Mouse (Mus musculus) mature B cell (primary cell): ENCODE measurements at regions not wholly inside any gene's neighbourhood (a gene's known extent, or its start where the extent isn't known, plus 50 kb on each side); places are given as distances from the start of the nearest gene placed in this dataset.

Experiments
- in situ Hi-C: fragments of 300-500 bp; cut with MboI; formaldehyde crosslinking; loops from 2 replicates; pipeline ENCODE4 v1.14.3; 2019

DNA sequence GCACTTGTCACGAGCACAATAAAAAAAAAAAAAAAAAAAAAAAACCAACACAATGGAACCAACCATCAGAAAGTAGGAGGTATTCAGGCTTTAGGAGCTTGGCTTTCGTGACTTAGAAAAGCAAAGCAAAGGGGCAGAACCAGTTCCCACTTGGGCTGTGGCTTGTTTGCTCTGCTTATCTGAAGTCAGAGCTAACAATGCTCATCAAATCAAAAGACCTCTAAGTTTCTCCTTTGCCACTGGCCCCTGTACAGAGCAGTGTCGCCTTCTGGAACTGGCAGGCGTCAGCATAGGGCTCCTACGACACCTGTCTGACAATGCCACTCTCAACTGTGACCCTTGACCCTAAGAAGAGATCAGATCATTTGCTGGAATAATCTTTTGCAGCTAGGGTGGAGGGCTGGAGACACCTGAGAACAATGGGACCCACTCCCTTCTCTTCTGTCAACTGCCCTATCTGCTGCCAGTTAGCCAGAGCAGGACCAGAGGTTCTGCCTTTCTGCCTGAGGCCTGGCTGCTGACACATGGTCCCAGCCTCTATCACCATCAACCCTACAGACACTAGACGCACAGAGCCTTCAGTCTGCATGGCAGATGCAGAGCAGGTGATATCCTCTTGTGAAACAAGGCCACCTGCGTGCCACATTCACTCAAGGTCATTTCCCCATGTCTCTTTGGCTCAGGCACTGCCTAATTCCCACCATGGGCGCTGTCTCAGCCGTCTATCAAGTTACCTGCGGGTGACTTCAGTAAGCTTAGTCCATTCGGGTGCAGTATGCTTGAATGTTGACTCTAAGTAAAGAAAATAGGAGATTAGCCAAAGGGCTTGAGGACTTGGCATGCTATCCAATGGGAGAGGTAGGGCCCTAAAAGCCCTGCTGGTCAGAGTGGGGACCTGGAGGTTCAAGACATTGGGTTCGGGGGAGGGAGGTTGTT lies 136.1 kb upstream of the Zfp703 start:
- in situ Hi-C loops: no loop called here

DNA sequence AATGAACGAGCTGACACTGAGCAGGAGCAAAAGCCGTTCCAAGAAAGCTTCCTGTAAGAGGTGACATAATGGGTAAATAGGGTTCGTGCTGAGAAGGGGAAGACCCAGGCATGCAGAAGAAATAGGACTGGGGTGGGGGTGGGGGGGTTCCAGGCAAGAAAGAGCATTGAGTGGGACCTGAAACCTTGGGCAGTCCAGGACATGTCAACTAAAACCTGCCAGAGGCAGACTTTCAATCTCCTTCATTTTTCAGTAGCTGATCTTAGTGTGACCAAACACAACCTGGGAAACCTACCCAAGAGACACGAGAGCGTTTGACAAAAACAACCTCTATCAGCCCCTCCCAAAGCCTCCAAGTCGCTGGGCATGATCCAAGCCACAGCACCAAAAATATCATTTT lies 133.4 kb upstream of the Zfp703 start:
- in situ Hi-C loops: no loop called here

DNA sequence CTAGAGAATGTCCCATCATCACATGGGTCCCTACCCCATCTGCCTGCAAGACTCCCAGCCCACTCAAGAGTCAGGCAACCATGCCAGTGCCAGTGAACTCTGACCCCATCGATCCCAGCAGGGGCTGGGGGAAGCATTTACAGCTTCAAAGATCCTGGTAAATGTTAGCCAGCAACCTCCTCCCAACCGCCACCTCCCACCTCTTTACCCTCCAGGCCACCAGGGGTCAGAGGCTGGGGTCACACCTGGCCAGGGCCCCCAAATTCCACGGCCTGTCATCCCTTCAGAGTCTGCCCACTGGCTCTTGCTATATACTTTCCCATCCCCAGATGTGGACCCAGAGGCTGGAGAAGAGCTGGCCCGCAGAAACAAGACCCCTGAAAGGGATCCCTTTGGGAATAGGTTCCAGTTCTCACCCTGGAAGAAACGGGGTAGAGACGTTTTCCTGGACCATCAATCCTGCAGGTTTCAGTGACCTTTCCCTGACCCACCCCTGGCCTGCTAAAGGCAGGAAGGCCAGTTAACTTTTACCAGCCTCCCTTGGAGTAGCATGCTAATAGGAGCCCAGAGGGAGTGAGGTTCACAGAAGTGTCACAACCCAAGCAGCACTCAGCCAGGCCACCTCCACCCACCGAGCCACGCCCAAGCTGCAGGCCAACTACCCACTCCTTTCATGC lies 132.9 kb upstream of the Zfp703 start:
- in situ Hi-C loops: no loop called here

DNA sequence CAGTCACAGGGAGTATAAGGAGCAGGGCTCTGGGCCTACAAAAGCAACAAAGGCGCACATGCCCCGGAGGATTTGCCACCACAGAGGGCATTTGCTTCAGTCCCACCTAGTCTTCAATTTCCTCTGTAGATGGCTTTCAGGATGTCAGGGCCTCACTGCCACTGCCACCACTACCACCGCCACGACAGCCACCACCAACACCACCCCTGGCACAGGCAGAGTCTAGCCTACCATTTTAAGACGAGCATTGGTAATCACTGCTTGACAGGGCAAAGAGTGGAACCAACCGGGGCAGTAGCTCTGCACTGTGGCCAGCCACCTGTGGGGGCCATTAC lies 132.3 kb upstream of the Zfp703 start:
- in situ Hi-C loops: no loop called here

DNA sequence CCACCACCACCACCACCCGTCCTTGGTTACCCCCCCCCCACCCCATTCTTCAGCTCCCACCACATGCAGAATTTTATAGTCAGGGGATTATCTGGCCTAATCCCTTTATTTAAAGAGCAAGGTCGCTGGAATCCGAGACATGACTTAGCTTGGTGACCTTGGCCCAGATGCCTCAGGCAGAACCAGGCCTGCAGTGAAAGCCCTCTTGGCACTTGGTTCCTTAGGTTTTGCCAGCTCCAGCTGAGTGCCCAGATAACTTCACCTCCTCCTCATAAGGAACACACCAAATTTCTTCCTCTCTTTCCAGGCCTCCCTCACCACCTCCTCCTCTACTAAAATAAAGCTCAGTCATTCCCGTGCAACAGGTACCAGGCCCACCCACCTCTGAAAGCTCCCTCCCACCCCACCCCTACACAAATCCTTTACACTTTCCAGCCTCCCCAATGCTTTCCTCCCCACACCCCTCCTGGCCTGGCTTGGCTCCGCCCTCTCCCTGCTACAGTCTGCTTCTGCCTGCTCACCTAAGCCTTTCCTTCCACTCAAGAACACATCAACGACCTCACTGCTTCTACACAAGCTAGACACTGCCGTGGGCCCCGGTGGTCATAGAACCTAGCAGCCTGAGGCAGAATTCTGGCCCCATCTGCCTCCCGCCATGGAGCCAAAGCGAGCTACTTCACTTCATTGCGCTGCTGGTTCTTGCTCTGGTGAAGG lies 131.5 kb upstream of the Zfp703 start:
- in situ Hi-C loops: no loop called here

DNA sequence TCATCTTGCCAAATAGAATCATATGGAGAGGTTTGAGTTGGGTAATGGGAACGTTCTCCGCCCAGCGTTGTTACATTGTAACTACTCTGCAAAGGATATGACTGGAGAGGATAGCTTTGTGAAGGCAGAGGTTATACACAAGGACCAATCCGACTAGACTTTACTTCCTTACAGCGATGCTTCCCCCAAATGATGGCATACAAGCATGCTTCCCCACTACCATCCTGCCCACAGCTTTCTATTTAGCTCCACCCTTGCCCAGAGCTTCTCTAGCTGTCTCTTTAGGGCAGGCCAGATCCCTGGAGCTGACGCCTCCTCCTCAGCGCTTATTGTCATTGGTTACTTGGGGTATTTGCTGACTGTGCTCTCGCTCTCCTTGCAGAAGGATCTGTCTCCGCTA lies 130.1 kb upstream of the Zfp703 start:
- in situ Hi-C loops: no loop called here

DNA sequence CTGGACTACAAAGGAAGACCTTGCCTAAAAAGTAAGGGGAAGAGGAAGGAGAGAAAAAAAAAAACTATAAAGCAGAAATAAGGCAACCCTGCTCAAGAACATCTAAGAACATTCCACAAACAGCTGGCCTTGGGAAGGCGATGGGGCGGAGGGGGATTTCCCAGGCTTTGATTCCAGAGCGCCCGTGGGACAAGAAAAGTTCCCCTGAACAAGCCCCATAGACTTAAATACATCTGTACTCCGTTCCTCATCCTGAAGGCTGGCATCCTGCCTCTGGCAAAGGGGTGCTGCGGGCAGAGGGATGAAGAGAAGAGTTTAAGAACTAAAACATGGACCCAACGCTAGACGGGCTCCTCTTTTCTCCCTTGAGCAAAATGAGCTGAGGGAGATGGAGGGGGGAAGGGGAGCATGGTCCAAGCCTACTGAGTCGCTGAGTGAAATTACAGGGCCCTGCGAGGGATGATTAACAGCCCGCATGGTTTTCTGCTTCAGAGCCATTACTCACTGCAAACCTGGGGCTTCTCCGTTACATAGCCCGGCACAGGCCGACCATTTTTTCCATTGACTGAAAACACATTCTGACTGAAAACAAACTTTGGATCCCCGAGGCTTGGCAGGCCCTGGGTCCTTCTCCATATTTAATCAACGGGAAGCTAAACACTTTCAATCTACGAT lies 128.9 kb upstream of the Zfp703 start:
- in situ Hi-C loops: no loop called here

DNA sequence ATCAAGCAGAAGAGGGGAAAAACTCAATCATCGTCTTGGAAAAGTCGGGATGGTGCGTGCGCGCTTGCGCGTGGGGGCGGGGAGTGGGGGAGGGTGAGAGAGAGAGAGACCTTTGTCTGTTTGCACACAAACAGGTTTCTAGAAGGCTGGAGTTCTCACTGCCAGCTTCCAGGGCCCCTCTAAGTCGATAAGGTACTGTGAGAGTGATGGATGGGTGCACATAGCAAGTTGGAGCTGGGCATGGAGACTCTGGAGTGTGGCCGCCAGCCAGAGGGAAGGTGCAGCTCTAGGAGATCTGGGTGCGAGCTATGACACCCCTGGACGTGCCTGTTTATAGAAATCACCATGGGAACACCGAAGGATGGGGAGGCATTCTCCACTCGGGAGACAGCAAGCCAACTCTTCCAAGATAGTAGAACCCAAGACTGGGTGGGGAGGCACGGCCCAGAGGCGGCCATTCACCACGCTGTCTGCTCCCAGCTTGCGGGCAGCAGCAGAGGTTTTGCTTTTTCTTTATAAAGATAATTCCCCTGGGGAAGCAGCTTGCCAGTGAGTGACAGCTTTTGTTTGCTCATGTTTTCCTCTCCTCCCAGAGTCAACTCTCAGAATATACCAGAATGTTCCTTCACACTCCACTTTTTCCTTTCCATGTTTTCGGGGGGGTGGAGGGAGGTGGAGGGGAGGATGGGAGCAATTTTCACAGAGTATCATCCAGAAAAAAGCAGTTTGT lies 128.0 kb upstream of the Zfp703 start:
- in situ Hi-C loops: no loop called here

DNA sequence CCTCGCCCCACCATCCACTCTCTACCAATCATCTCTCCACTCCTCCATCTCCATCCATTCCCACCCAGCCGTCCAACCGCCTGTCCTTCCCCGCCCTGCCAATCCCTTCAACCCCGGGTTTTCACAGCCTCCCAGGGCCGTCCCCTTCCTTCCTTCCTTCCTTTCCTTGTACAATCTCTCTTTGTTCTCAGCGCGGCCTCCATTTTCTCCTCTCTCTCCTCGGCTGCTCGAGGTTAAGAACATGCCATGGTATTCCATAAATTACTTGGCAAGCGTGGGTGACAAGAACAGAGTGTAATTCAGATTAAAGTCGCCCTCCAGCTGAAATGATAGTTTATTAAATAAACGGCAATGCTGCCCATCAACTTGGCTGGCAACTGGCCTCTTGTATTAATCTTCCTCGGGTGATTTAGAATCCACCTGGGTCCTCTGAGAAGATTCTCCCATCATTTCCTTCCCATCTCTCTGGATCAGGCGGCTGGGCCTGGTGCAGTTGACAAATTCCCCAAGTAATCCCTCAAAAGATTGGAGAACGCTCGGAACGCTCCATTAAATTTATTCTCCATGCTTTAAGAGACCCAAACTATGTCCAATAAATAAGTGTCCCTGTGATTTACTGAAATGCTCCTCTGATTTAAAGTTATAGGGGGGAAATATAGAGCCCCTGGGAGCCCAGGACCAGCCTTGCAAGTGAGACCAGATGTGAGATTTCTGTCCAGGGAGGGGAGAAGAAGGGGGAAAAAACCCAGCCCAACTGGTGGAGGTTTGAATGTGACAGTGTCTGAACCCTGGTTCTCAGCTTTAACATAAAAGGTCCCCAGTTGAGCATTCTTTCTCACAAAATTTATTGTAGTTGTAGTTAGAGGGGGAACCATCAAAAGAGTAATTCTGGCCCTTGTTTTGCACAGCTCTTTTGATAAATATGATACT lies 125.0 kb upstream of the Zfp703 start:
- in situ Hi-C loops: no loop called here

DNA sequence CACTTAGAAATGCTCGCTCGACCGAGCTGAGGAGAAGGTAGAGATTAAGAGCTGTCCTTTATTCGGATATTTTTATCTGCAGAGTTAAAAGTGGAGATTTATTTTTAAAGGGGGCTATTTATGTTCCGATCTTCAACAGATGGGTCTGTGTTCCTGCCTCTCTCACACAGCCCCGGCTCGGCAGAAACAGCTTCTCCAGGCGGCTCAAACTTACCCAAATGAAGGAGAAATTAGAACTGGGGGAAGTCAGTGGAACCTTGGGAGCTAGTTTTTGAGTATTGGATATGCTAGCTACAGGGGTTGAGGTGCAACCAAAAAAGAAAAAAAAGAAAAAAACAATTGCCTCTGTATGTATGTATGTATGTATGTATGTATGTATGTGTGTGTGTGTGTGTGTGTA lies 124.2 kb upstream of the Zfp703 start:
- in situ Hi-C loops: no loop called here

DNA sequence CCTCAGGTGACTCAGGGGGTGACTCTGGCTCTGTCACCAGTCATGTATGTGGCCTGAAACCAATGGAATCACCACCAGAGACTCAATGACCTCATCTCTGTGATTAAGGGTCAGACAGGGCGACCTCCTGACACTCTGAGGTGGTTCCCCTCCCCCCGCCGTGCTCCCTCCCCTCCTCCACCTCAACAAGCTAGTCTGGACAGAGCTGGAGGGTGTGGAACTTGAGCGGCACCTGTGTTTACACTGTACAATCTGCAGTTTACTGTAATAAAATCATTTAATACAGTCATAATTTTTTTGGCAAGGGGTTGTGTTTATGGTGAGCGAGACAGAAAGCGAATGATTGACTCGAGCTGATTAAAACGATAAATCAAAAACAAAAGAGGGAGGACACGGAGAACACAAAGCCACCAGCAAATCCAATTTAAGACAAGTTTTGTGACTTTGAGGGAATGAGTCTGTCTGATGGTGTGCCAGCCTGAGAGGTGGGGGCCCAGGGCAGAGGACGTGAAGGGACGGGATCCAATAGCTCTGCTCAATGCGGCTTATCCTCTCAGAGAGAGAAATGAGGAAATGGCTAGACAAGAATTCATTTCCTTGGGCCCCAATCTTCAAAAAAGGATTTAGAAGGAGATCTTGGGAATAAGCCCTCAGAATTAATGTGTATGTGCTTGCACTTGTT lies 122.4 kb upstream of the Zfp703 start:
- in situ Hi-C loops: no loop called here

DNA sequence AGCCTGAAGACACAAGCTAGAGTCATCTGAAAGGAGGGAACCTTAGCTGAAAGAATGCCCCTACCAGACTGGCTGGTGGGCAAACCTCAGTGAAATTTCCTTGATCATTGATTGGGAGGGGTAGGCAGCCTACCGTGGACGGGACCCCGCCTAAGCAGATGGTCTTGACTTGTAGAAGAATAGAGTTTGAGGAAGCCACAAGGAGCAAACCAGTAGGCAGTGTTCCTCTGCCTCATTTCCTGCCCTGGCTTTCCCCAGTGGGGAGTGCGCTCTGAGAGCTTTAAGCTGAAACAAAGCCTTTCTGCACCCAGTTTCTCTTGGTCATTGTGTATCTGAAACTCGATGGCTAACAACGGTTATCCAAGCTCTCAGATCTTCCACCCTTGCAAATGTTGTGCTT lies 121.9 kb upstream of the Zfp703 start:
- in situ Hi-C loops: no loop called here

DNA sequence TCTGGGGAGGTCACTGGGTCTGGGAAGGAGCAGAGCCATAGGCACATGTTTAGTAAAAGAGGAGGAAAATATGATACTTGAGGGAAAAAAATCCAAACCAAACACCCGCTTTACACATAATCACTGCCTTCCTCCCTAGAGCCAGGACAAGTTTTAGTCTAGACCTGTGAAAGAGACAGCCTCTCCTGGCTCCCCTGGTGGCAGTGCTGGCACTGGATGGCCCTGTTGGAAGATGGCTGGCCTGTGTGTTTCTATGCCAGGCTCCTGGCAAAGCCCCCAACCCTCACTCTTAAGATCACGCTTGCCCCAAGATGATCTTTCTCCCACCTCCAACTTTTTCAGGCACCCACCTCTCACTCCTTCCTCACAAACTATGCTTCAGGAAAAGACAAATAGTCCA lies 112.6 kb upstream of the Zfp703 start:
- in situ Hi-C loops: no loop called here

DNA sequence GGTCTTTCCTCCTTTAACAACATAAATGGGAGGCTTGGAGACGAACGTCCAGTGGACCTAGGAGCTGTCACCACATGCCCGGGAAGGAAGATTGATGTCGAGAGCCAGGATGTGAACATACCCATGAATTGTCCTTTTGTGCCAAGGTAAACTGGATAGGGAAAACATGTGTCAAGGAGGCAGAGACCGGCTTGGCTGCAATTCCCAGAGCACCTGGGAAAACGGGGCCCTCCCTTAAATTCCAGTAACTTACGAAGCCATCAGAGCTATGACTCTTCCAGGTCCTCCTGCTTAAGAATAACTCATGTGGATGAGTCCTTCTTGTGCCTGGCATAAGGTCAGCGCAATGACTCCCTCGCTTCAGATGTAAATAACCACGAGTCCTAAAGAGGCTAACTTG lies 112.2 kb upstream of the Zfp703 start:
- in situ Hi-C loops: no loop called here

DNA sequence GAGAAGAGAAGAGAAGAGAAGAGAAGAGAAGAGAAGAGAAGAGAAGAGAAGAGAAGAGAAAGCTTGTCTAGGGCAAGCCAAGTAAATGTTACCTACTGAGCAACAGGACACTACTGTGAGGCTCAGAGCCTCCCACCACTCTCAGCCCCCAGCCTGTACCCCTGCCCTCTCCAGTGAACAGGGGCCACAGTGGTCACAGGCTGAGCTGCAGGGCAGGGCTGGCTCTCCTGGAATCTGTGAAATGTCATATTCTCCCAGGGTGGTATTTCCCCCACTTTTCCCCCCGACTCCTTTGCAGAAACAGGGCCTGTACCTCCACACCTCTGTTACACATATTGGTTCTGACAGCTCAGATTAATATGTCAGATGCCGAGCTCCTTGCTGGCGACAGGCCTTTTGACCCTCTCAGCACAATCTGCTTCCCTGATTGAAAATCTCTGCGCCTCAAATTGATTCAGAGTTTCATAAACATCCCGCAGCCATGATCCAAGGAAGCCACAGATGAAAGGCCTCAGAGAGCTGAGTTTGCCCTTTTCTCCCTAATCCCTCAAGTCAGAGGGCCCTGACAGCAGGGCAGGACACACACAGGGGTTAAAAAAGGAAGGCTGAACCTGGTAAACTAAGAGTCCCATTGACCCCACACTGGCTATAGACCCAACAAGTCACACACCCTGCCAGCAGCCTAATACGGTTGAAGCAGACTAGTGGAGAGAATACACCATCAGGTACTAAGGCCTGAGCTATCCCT lies 108.8 kb upstream of the Zfp703 start:
- in situ Hi-C loops: no loop called here

DNA sequence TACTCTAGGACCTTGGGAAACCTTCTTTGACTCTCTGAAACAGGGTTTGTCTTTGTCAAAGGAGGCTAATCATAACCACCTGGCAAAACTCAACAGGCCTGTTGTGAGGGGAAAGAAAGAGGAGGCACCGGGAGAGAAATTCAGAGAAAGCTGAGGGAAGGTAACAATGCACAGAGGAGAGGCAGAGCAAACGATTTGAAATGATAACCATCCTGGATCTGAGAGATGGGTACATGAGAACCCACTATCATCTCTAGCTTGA lies 108.3 kb upstream of the Zfp703 start:
- in situ Hi-C loops: no loop called here

DNA sequence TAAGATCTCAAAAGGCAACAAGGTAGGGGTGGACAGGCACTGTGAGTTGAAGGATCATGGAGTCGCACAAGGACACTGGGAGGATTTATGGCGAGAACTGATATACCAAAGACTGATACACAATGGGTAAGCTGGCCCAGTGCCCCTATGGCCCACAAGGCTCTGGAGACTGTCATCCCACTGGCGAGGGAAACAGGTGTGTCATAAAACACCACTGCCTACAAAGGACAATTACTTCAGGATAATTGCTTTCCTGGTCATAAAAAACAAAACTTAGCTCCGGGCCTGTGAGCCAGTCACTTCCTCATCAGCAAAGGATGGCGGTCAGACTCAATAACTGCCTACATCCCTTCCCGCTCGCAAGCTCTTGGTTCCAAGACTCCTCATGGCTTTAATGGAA lies 105.3 kb upstream of the Zfp703 start:
- in situ Hi-C loops: no loop called here

DNA sequence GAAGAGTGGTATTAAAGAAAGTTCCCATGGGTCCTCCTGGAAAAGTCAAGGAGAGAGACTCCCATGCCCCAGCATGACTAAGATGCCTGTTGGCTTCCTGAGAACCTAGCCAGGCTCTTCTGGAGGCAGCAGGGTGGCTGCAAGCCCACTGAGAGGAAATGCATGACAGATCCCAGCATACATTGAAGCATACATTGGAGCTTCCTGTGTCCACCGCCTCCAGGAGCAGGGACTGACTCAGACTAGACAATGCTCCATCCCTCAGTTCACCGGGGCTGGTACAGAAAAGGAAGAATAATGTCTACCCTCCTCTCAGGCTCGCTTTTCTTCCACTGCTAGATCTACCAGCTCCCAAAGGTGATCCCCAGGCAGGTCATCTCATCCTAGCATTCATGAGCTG lies 104.7 kb upstream of the Zfp703 start:
- in situ Hi-C loops: no loop called here

DNA sequence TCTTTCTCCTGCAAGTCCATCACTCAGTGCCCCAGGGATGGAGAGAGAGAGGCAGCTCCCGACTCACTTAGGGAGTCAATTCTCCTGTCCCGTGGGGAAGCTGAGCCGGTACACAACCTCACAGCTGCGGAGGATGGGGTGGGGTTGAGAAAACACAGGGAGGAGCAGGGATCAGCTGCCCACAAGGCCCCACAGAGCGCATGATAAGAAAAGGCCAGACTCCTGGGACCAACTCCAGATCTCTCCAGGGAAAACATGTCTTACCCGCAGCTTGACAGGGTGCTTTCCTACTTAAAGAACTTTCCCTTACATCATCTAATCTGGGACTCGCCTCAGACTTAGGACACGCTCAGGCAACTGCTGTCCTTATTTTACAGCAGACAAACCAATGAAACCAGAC lies 104.3 kb upstream of the Zfp703 start:
- in situ Hi-C loops: no loop called here

DNA sequence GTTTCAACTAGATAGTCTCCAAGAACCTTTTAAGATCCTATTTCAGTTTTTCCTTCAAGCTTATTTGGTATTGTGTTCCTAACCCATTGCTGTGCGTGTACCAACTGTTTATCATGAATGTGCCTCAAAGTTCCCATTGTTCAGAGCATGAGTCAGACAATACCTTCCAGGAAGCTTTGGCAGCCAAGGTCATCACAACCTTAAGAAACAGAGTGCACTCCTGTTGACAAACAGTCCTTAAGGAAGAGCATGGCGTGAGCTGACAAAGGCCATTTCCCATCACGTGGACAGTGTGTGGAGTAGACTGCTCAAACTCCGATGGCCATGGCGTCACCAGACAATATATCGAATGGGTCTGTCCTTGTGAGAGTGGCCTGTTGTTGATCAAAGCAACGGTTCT lies 96.9 kb upstream of the Zfp703 start:
- in situ Hi-C loops: no loop called here
